Mouse (Mus musculus): ENCODE data around the gene Zfp652. TPM values are rescaled to one million over a fixed set of nuclear protein-coding genes. Genes with fewer than 3 reads are reported as not detected.
A peak's percentile ranks its signal among the peaks of the same experiment; 100 is the strongest.
"Not testable (repeated sequence)": the region's sequence is repeated elsewhere in the genome, so short reads cannot be mapped to it uniquely, and the experiment has no call there.

Gene Zfp652
- polyA plus RNA-seq, 1 experiment from 2014 or later, result 14.8 TPM

DNA sequence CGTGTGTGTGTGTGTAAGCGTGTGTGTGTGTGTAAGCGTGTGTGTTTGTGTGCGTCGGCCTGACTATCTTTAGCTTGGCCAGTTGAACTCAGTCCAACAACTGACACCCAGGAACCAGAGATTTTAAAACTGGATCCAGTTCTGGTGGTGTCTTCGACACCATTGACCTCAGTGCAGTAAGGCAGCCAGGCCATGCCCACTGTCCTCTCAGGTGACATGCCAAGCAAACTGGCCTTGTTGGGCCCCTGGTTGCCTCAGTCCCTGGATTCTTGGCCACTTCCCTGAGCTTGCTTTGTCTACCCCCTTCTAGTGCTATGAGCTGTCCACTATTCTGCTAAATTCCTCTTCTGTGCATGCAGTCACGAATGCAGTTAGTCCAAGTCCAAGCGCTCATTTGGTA, 148.9 kb downstream of the Zfp652 start:
- Histone ChIP-seq H3K36me3 (ENCODE audit: insufficient read depth, low read length) (no peaks in the 10 kb centered on the region), H3K27ac (no peak overlapping the region), H3K27me3 (ENCODE audit: insufficient read depth, low read length) (no peaks in the 10 kb centered on the region), H3K9me3 (replicated peaks; ENCODE audit: low read length) (no peaks in the 10 kb centered on the region), H3K4me3 (replicated peaks; ENCODE audit: low read depth, low read length) (no peak overlapping the region), H3K4me1 (replicated peaks; ENCODE audit: insufficient read depth, low read length) (0 out of 2 replicates have a peak, but pooled peaks cover 8% of the 10 kb centered on the region), H3K4me2 (ENCODE audit: low read length) (no peak overlapping the region), H3K9ac (ENCODE audit: low read depth, low read length) (no peak overlapping the region)
- ATAC-seq (replicated peaks; ENCODE audit: low FRiP score, low read depth) (no peak), DNase-seq (ENCODE audit: low spot score) (no peak)
- 94% methylated on average over 8 of the region's 8 CpGs for WGBS
- no peak for TF ChIP-seq CTCF (IDR thresholded peaks at IDR 0.05; ENCODE audit: low read depth)

DNA sequence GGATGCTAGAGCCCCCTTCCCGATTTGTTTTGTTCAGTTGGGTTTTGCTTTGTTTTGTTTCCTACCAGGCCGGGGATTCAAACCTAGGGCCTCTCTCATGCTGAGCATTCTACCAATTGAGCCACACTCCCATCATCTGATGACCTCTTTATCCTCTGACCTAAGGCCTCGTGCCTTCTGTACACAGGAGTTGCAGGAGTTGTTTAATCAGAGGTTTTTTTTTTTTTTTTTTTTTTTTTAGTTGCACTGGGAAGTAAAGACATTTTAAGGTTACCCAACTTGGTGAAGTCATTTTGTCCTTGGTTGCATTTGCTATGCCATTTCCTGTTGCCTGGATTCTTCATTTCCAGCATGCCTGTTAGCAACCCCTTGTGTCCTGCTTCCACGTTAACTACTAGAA, 157.0 kb downstream of the Zfp652 start:
- Histone ChIP-seq H3K36me3 (ENCODE audit: insufficient read depth, low read length) (no peaks in the 10 kb centered on the region), H3K9me3 (replicated peaks; ENCODE audit: low read length) (no peaks in the 10 kb centered on the region), H3K9ac (ENCODE audit: low read depth, low read length) (no peak overlapping the region), H3K4me3 (replicated peaks; ENCODE audit: low read depth, low read length) (no peak overlapping the region), H3K4me2 (ENCODE audit: low read length) (no peak overlapping the region), H3K27me3 (ENCODE audit: insufficient read depth, low read length) (0 out of 2 replicates have a peak, but pooled peaks cover 3% of the 10 kb centered on the region), H3K27ac (no peak overlapping the region), H3K4me1 (replicated peaks; ENCODE audit: insufficient read depth, low read length) (no peaks in the 10 kb centered on the region)
- ATAC-seq (replicated peaks; ENCODE audit: low FRiP score, low read depth), result no peak
- TF ChIP-seq CTCF (IDR thresholded peaks at IDR 0.05; ENCODE audit: low read depth), result no peak
- 73% methylated on average over 4 of the region's 4 CpGs for WGBS
- DNase-seq (ENCODE audit: low spot score), result no peak

DNA sequence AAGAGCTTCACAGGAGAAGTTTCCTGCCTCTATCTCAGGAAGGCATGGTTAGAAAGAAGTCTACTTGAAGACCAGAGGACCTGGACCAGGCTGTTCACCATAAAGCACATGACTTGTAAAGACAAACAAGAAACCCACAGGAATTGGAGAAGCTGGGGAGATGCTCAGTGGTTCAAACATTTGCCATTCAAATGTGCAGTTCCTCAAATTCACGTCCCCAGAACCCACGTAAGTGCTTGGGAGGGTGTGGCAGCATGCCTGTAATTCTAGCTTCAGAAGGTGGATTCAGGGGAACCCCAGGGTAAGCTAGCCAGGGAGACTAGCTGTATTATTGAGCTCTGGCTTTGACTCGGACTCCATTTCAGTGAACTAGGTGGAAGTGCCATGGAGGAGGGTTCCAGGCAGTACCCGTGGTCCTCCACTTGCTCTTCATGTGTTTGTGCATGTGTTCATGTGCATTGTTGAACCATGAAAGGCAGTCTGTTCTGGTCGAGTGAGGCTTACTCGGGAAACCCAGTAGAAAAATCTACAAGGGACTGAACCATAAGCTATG, 157.5 kb downstream of the Zfp652 start:
- WGBS, result 68% methylated on average over 6 of the region's 6 CpGs
- Histone ChIP-seq H3K4me3 (replicated peaks; ENCODE audit: low read depth, low read length) (no peak overlapping the region), H3K27ac (no peak overlapping the region), H3K36me3 (ENCODE audit: insufficient read depth, low read length) (no peaks in the 10 kb centered on the region), H3K27me3 (ENCODE audit: insufficient read depth, low read length) (0 out of 2 replicates have a peak, but pooled peaks cover 3% of the 10 kb centered on the region), H3K4me1 (replicated peaks; ENCODE audit: insufficient read depth, low read length) (no peaks in the 10 kb centered on the region), H3K9ac (ENCODE audit: low read depth, low read length) (no peak overlapping the region), H3K9me3 (replicated peaks; ENCODE audit: low read length) (no peaks in the 10 kb centered on the region), H3K4me2 (ENCODE audit: low read length) (no peak overlapping the region)
- ATAC-seq (replicated peaks; ENCODE audit: low FRiP score, low read depth), result no peak
- TF ChIP-seq CTCF (IDR thresholded peaks at IDR 0.05; ENCODE audit: low read depth), result no peak
- no peak for DNase-seq (ENCODE audit: low spot score)

- WGBS, result 30% methylated on average over 9 of the region's 9 CpGs
- H3K9me3 ChIP-seq (replicated peaks; ENCODE audit: low read length), result no peaks in the 10 kb centered on the region
- H3K27me3 ChIP-seq (ENCODE audit: insufficient read depth, low read length), result no peaks in the 10 kb centered on the region
- no peak overlapping the region; the same call in 1 of the 2 replicates for H3K4me2 ChIP-seq (ENCODE audit: low read length)
- no peak for TF ChIP-seq CTCF (IDR thresholded peaks at IDR 0.05; ENCODE audit: low read depth)
- H3K36me3 ChIP-seq (ENCODE audit: insufficient read depth, low read length), result no peaks in the 10 kb centered on the region
- no peaks in the 10 kb centered on the region for H3K4me1 ChIP-seq (replicated peaks; ENCODE audit: insufficient read depth, low read length)
- no peak overlapping the region for H3K4me3 ChIP-seq (replicated peaks; ENCODE audit: low read depth, low read length)
- ATAC-seq (replicated peaks; ENCODE audit: low FRiP score, low read depth) (no peak; the same call in 1 of the 2 replicates), DNase-seq (ENCODE audit: low spot score) (no peak)
- no peak overlapping the region for H3K9ac ChIP-seq (ENCODE audit: low read depth, low read length)
- no peak overlapping the region for H3K27ac ChIP-seq
Measured at GRCm38 (mm10) chr11:95875804-95876203, 163.3 kb downstream of the Zfp652 start.

DNA sequence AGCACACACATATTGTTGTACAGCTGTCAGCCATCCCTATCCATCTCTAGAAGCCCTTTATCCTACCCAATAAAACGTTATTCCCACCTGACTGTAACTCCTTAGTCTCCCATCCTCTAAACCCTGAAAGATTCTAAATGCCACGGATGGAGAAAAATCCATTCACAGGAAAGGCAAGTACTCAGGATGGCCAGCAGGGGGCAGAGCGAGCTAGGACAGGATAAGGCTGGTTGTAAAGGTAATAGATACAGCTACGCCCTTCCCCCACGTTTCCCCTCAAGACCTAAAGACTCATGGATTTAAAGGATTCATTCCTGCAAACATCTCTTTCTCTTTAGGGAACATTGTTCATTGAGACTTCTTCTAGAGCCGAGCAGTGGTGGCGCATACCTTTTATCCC, 163.8 kb downstream of the Zfp652 start:
- H3K27me3 ChIP-seq (ENCODE audit: insufficient read depth, low read length), result no peaks in the 10 kb centered on the region

DNA sequence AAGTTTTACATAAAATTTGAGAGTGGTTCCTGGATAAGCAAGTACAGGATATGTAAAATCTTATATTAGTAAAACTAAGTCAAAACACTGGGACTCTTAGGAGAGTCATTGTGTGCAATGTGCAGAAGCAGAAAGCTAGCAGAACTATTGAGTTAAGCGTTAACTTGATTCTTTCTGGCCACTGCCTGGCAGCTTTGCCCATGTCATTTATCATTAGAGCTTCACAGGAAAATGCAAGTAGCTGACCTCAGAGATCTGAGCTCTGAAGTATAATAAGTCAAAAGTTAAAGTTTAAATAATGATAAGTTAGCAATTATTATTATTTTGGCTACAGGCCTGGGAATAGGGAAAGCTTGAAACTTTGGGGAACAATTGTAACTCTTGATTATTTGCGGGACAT, 167.4 kb downstream of the Zfp652 start:
- H3K9ac ChIP-seq (ENCODE audit: low read depth, low read length); H3K9me3 ChIP-seq (replicated peaks; ENCODE audit: low read length); H3K4me1 ChIP-seq (replicated peaks; ENCODE audit: insufficient read depth, low read length); ATAC-seq (replicated peaks; ENCODE audit: low FRiP score, low read depth); H3K36me3 ChIP-seq (ENCODE audit: insufficient read depth, low read length); H3K4me2 ChIP-seq (ENCODE audit: low read length); H3K27ac ChIP-seq; H3K27me3 ChIP-seq (ENCODE audit: insufficient read depth, low read length); DNase-seq (ENCODE audit: low spot score); H3K4me3 ChIP-seq (replicated peaks; ENCODE audit: low read depth, low read length): not testable (repeated sequence)
- WGBS, result 59% methylated on average over 2 of the region's 2 CpGs

More for the DNA sequence above, 163.8 kb downstream of the Zfp652 start:
- no peaks in the 10 kb centered on the region for H3K36me3 ChIP-seq (ENCODE audit: insufficient read depth, low read length)
- H3K4me2 ChIP-seq (ENCODE audit: low read length), result no peak overlapping the region; the same call in 1 of the 2 replicates
- H3K27ac ChIP-seq, result no peak overlapping the region
- H3K4me3 ChIP-seq (replicated peaks; ENCODE audit: low read depth, low read length), result no peak overlapping the region
- ATAC-seq (replicated peaks; ENCODE audit: low FRiP score, low read depth) (no peak), DNase-seq (ENCODE audit: low spot score) (peak; percentile 85)
- H3K9ac ChIP-seq (ENCODE audit: low read depth, low read length), result no peak overlapping the region
- WGBS, result 17% methylated on average over 7 of the region's 7 CpGs
- H3K4me1 ChIP-seq (replicated peaks; ENCODE audit: insufficient read depth, low read length), result no peaks in the 10 kb centered on the region
- TF ChIP-seq CTCF (IDR thresholded peaks at IDR 0.05; ENCODE audit: low read depth), result peak; percentile 99
- H3K9me3 ChIP-seq (replicated peaks; ENCODE audit: low read length), result no peaks in the 10 kb centered on the region

Other genes with a start within 250 kb of the Zfp652 start
- gene Nxph3, start 198.1 kb upstream of the Zfp652 start, polyA plus RNA-seq (2015; fragmentation: Nextera tagmentation; extraction: Ambion mirVana), result 0.51 and 0.75 TPM in 2 replicates
- 6.2 and 7.6 TPM in 2 replicates for gene Ngfr, start 124.9 kb upstream of the Zfp652 start, polyA plus RNA-seq (2015; fragmentation: Nextera tagmentation; extraction: Ambion mirVana)
- 318 and 344 TPM in 2 replicates for gene Phb, start 45.7 kb upstream of the Zfp652 start, polyA plus RNA-seq (2015; fragmentation: Nextera tagmentation; extraction: Ambion mirVana)
- 0.22 and 0.42 TPM in 2 replicates for gene B130006D01Rik, start 10.9 kb downstream of the Zfp652 start, polyA plus RNA-seq (2015; fragmentation: Nextera tagmentation; extraction: Ambion mirVana)
- gene Phospho1, start 111.8 kb downstream of the Zfp652 start, polyA plus RNA-seq (2015; fragmentation: Nextera tagmentation; extraction: Ambion mirVana), result 0.17 TPM in 1 of 2 replicates, not detected in the other
- 32.6 and 32.9 TPM in 2 replicates for gene Gngt2, start 124.5 kb downstream of the Zfp652 start, polyA plus RNA-seq (2015; fragmentation: Nextera tagmentation; extraction: Ambion mirVana)
- 10.5 and 13.1 TPM in 2 replicates for gene Abi3, start 129.8 kb downstream of the Zfp652 start, polyA plus RNA-seq (2015; fragmentation: Nextera tagmentation; extraction: Ambion mirVana)
- gene B4galnt2, start 202.2 kb downstream of the Zfp652 start, polyA plus RNA-seq (2015; fragmentation: Nextera tagmentation; extraction: Ambion mirVana), result 1.1 and 1.6 TPM in 2 replicates

Data from kidney, postnatal 0 days (tissue).